Mouse (Mus musculus) forebrain, postnatal 0 days (tissue): ENCODE data around the gene Parp11. TPM values are rescaled to one million over a fixed set of nuclear protein-coding genes. Genes with fewer than 3 reads are reported as not detected.

Experiments used
- ATAC-seq: fragments of 200-750 bp; cut with Nextera tagmentation; 2 replicates; pipeline ENCODE4 v1.8.0; 2017; ENCODE audit warnings: mild to moderate bottlenecking, moderate library complexity
- DNase-seq: peaks from one replicate; pipeline ENCODE4 v3.0.0-alpha.2; 2015
- H3K27ac ChIP-seq: fragments of 300-500 bp; sonication (generic); 2 replicates; pipeline ENCODE4 v1.5.1; 2014; ENCODE audit warnings: low read depth, mild to moderate bottlenecking, antibody characterized with exemption, low read length, moderate library complexity, mixed read lengths
- H3K27me3 ChIP-seq: fragments of 300-500 bp; sonication (generic); 2 replicates; pipeline ENCODE4 v1.6.1; 2014; ENCODE audit warnings: mild to moderate bottlenecking, low read length, mixed read lengths; ENCODE audit not compliant: insufficient read depth
- H3K36me3 ChIP-seq: fragments of 300-500 bp; sonication (generic); 2 replicates; pipeline ENCODE4 v1.6.1; 2014; ENCODE audit warnings: mild to moderate bottlenecking, moderate library complexity; ENCODE audit not compliant: insufficient read depth
- H3K4me1 ChIP-seq: fragments of 300-500 bp; sonication (generic); 2 replicates; pipeline ENCODE4 v1.6.1; 2014; ENCODE audit warnings: antibody characterized with exemption; ENCODE audit not compliant: insufficient read depth
- H3K4me2 ChIP-seq: fragments of 300-500 bp; sonication (generic); 2 replicates; pipeline ENCODE4 v1.6.1; 2014; ENCODE audit warnings: low read depth, mild to moderate bottlenecking, moderate library complexity
- H3K4me3 ChIP-seq: fragments of 300-500 bp; sonication (generic); 2 replicates; pipeline ENCODE4 v1.5.1; 2014; ENCODE audit warnings: low read depth, low read length, mixed read lengths
- H3K9ac ChIP-seq: fragments of 300-500 bp; sonication (generic); 2 replicates; pipeline ENCODE4 v1.6.1; 2014; ENCODE audit warnings: mild to moderate bottlenecking
- H3K9me3 ChIP-seq: fragments of 300-500 bp; sonication (generic); 2 replicates; pipeline ENCODE4 v1.6.1; 2016; ENCODE audit warnings: low read length
- CTCF ChIP-seq: sonication (generic); IDR thresholded peaks from 2 replicates; pipeline ENCODE4 v1.5.1; 2016; ENCODE audit warnings: antibody characterized with exemption, control low read depth, low read depth
- WGBS: fragments of 180-500 bp; shearing (Covaris S2); extraction: QIAGEN DNeasy Blood & Tissue Kit; methylation state at CpG from one replicate; pipeline ENCODE4 v1.1.7; 2014; 5-methylcytosine and 5-hydroxymethylcytosine counted together
- polyA plus RNA-seq: library from polyadenylated mRNA; unstranded; fragments of >200 nt; fragmentation: Nextera tagmentation; extraction: Ambion mirVana; gene quantifications from 2 replicates; pipeline ENCODE4 v1.2.1, GENCODE M21; 2015
- total RNA-seq: library from RNA; depleted of rRNA; stranded (reverse); fragments of >200 nt; gene quantifications from 2 replicates; pipeline ENCODE4 v1.2.3, GENCODE M21; 2014; rRNA removed

The Parp11 gene
- total and polyA plus RNA-seq, 2 experiments from 2014 or later: 45.8 to 60.9 TPM

DNA sequence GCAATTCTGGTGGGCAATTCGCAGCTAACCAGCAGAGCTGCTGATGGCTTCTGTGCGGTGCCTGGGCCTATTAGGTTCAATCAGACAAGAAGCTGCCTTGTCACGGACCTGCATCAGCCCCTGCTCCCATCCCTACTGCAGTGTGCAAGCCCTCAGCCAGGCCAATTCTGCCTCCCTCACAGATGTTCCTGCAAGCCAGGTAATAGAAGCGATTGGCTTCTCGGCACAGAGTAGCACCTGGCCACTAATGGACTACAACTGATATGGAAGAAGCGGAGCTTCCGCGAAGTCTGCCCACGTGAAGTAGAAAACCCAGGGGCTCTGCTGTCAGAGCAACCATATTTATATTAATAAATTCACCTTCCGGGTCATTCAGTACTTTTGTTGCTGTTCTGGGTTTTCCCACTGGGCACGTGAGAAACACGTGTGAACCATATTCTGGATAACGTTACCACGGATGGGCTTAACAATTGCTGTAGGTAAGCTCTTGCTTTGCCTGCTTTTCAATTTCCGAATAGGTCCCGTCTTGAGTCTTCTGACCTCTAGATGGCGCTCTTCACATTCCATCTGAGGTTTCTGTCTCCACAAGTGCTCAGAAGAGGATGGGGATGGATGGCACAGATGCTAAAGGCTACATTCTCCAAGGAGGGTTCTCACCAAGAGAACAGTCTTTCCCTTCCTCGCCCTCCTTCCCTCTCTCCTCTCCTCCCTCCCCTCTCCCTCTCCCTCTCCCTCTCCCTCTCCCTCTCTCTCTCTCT is 95.2 kb downstream of the Parp11 start:
- 36% methylated on average over 18 of the region's 18 CpGs for WGBS
- Histone ChIP-seq H3K9me3 (no peaks in the 10 kb centered on the region), H3K27ac (no peak overlapping the region), H3K4me3 (no peak overlapping the region), H3K4me2 (no peak overlapping the region), H3K27me3 (no peaks in the 10 kb centered on the region), H3K9ac (no peak overlapping the region), H3K36me3 (no peaks in the 10 kb centered on the region), H3K4me1 (no peaks in the 10 kb centered on the region)
- peak; percentile 90 for TF ChIP-seq CTCF
- DNase-seq (peak; percentile 91), ATAC-seq (peak; percentile 91)

Other genes starting within 250 kb of the Parp11 start
- 0.46 and 0.57 TPM in 2 replicates for gene Cracr2a, start 114.5 kb downstream of the Parp11 start, total RNA-seq
- 0.28 and 0.30 TPM in 2 replicates for gene Cracr2a, start 114.5 kb downstream of the Parp11 start, polyA plus RNA-seq